Mouse (Mus musculus) liver, embryonic 14.5 days (tissue): Measurements from ENCODE around the gene Sept5.

ENCODE experiments used
- CTCF ChIP-seq: IDR thresholded peaks from 2 replicates; pipeline ENCODE4 v1.5.1; 2016; ENCODE audit warnings: antibody characterized with exemption, low read depth, control low read depth
- EP300 ChIP-seq: IDR thresholded peaks from 2 replicates; pipeline ENCODE4 v1.6.1; 2016; ENCODE audit warnings: antibody characterized with exemption, low read depth

DNA sequence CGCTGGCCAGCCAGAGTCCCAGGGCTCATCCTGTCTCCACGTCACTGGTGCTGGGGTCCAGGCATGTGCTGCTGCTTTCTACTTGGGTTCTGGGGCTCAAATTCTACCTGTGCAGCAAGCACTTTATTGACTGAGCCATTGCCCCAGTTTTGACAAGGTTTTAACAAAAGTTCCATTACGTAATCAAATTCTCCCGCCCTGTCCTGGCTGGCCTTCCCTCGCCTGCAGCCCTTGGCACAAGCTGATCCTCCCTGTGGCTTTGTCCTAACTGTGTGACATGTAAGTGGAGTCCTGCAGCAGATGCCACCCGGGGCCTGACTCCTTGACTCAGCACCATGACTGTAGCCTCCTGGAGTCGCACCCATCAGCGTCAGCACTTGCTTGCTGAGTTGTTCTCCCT lies 55.6 kb downstream of the Sept5 start:
- TF ChIP-seq CTCF, result no peak
- TF ChIP-seq EP300, result no peak
